In genomic region chr9:42942148-42942547, GRCm38 (mm10) we compare ENCODE assay signal across 22 mouse cellular contexts. TPM values are rescaled to one million over a fixed set of nuclear protein-coding genes. Genes with fewer than 3 reads are reported as not detected.
DNase-seq lines count a peak whose midpoint lies in the region; ATAC-seq and TF ChIP-seq lines count a peak whose summit lies in the region.
"Had no signal": no experiment of that assay in that cellular context is flagged by ENCODE, and none has a peak within 500 bp of the region (broad histone marks: within the 10 kb centered on the region; RNA-seq: fewer than 3 reads in every experiment).

No protein-coding gene starts in this region.

- no peaks in the 10 kb centered on the region for H3K9me3 ChIP-seq in intestine, embryonic 15.5 days
- H3K9me3 ChIP-seq in intestine, postnatal 0 days (ENCODE audit: control insufficient read depth) = no peaks in the 10 kb centered on the region
- H3K9me3 ChIP-seq in neural tube, embryonic 12.5 days = no peaks in the 10 kb centered on the region
- no peaks in the 10 kb centered on the region for H3K9me3 ChIP-seq in hindbrain, embryonic 15.5 days
- no peaks in the 10 kb centered on the region for H3K9me3 ChIP-seq in neural tube, embryonic 14.5 days (ENCODE audit: control insufficient read depth, low read length)
- H3K9me3 ChIP-seq: heart, embryonic 13.5 days; midbrain, embryonic 12.5 days had no signal

- DNase-seq in neural tube, embryonic 10.5 days (ENCODE audit: extremely low spot score, low spot score) = no peak
- DNase-seq in thymus, postnatal 10 days (ENCODE audit: low spot score in 2 of 2) = no peak
- no peak for DNase-seq in retina, postnatal 1 day
- DNase-seq: adrenal gland, postnatal 10 days; cerebellum, adult 18-20 months; cerebellum, postnatal 36 days; heart, adult 11 months; heart, postnatal 4 days; kidney, adult 9 months; kidney, postnatal 4 days; thymus, postnatal 36 days had no signal

- H3K4me1 ChIP-seq in intestine, embryonic 15.5 days (replicated peaks) = peaks cover 20% of the 10 kb centered on the region
- no peaks in the 10 kb centered on the region for H3K4me1 ChIP-seq in intestine, postnatal 0 days (replicated peaks; ENCODE audit: control insufficient read depth, insufficient read depth, low read length)
- peaks cover 17% of the 10 kb centered on the region for H3K4me1 ChIP-seq in neural tube, embryonic 12.5 days
- peaks cover 35% of the 10 kb centered on the region for H3K4me1 ChIP-seq in hindbrain, embryonic 15.5 days (replicated peaks)
- peaks cover 3% of the 10 kb centered on the region; the same call in 1 of the 2 replicates for H3K4me1 ChIP-seq in neural tube, embryonic 14.5 days (ENCODE audit: control insufficient read depth, insufficient read depth, low read length)

- H3K27ac ChIP-seq in intestine, embryonic 15.5 days = no peak overlapping the region
- H3K27ac ChIP-seq in intestine, postnatal 0 days (ENCODE audit: low read depth, low read length) = no peak overlapping the region
- no peak overlapping the region for H3K27ac ChIP-seq in neural tube, embryonic 12.5 days
- H3K27ac ChIP-seq in hindbrain, embryonic 15.5 days (replicated peaks) = no peak overlapping the region
- H3K27ac ChIP-seq in neural tube, embryonic 14.5 days (ENCODE audit: low read depth, low read length) = no peak overlapping the region
- H3K27ac ChIP-seq: gastrocnemius, adult 2 months; heart, embryonic 13.5 days; liver, embryonic 14.5 days; midbrain, embryonic 12.5 days had no signal

- H3K4me3 ChIP-seq in intestine, embryonic 15.5 days (replicated peaks) = no peak overlapping the region
- H3K4me3 ChIP-seq in intestine, postnatal 0 days (ENCODE audit: low read depth, low read length) = no peak overlapping the region
- H3K4me3 ChIP-seq in neural tube, embryonic 12.5 days = no peak overlapping the region
- H3K4me3 ChIP-seq in hindbrain, embryonic 15.5 days = peak overlapping the region; percentile 78
- H3K4me3 ChIP-seq in neural tube, embryonic 14.5 days (ENCODE audit: low read depth, low read length) = peak overlapping the region; percentile 75; the same call in 1 of the 2 replicates
- H3K4me3 ChIP-seq: erythroblast, embryonic 14.5 days; gastrocnemius, adult 2 months; heart, embryonic 13.5 days had no signal

- H3K27me3 ChIP-seq in intestine, embryonic 15.5 days (replicated peaks) = 0 out of 2 replicates have a peak, but pooled peaks cover 3% of the 10 kb centered on the region
- peaks cover 7% of the 10 kb centered on the region; the same call in 1 of the 2 replicates for H3K27me3 ChIP-seq in intestine, postnatal 0 days (replicated peaks; ENCODE audit: control insufficient read depth, insufficient read depth, low read length)
- peaks cover 23% of the 10 kb centered on the region; the same call in 1 of the 2 replicates for H3K27me3 ChIP-seq in neural tube, embryonic 12.5 days (replicated peaks)
- H3K27me3 ChIP-seq in hindbrain, embryonic 15.5 days = peaks cover 6% of the 10 kb centered on the region; the same call in 1 of the 2 replicates
- no peaks in the 10 kb centered on the region for H3K27me3 ChIP-seq in neural tube, embryonic 14.5 days (ENCODE audit: control insufficient read depth, insufficient read depth, low read length)

- TF ChIP-seq CTCF in intestine, postnatal 0 days (IDR thresholded peaks at IDR 0.05; ENCODE audit: low read depth) = no peak

- H3K4me2 ChIP-seq in intestine, embryonic 15.5 days (replicated peaks) = 0 out of 2 replicates have a peak overlapping the region, but pooled peaks have one; percentile 95
- no peak overlapping the region for H3K4me2 ChIP-seq in intestine, postnatal 0 days (replicated peaks; ENCODE audit: low read depth)
- peak overlapping the region; percentile 97; the same call in 1 of the 2 replicates for H3K4me2 ChIP-seq in neural tube, embryonic 12.5 days (replicated peaks)
- peak overlapping the region; percentile 90 for H3K4me2 ChIP-seq in hindbrain, embryonic 15.5 days
- H3K4me2 ChIP-seq in neural tube, embryonic 14.5 days (ENCODE audit: low read depth, low read length) = peak overlapping the region; percentile 84

- ATAC-seq in intestine, embryonic 15.5 days = no peak
- no peak for ATAC-seq in intestine, postnatal 0 days
- ATAC-seq in neural tube, embryonic 12.5 days (ENCODE audit: low FRiP score, low read depth) = no peak
- no peak for ATAC-seq in hindbrain, embryonic 15.5 days (ENCODE audit: low FRiP score, low read depth)
- ATAC-seq in neural tube, embryonic 14.5 days (ENCODE audit: low read depth) = no peak

- H3K9ac ChIP-seq in intestine, embryonic 15.5 days = no peak overlapping the region
- H3K9ac ChIP-seq in intestine, postnatal 0 days (ENCODE audit: low read depth, low read length) = no peak overlapping the region
- no peak overlapping the region for H3K9ac ChIP-seq in neural tube, embryonic 12.5 days
- no peak overlapping the region for H3K9ac ChIP-seq in hindbrain, embryonic 15.5 days
- no peak overlapping the region for H3K9ac ChIP-seq in neural tube, embryonic 14.5 days (replicated peaks; ENCODE audit: low read depth, low read length)
- H3K9ac ChIP-seq: heart, embryonic 13.5 days; liver, embryonic 14.5 days; midbrain, embryonic 12.5 days had no signal

- no peaks in the 10 kb centered on the region for H3K36me3 ChIP-seq in intestine, embryonic 15.5 days
- no peaks in the 10 kb centered on the region for H3K36me3 ChIP-seq in intestine, postnatal 0 days (ENCODE audit: control insufficient read depth, insufficient read depth)
- no peaks in the 10 kb centered on the region for H3K36me3 ChIP-seq in neural tube, embryonic 12.5 days
- no peaks in the 10 kb centered on the region for H3K36me3 ChIP-seq in hindbrain, embryonic 15.5 days
- no peaks in the 10 kb centered on the region for H3K36me3 ChIP-seq in neural tube, embryonic 14.5 days (ENCODE audit: control insufficient read depth, insufficient read depth, low read length)
- H3K36me3 ChIP-seq: heart, embryonic 13.5 days; midbrain, embryonic 12.5 days had no signal

- WGBS in intestine, embryonic 15.5 days = 56% methylated on average over 4 of the region's 4 CpGs
- WGBS in intestine, postnatal 0 days = 54% methylated on average over 4 of the region's 4 CpGs
- 49% methylated on average over 4 of the region's 4 CpGs for WGBS in neural tube, embryonic 12.5 days
- 53% methylated on average over 4 of the region's 4 CpGs for WGBS in hindbrain, embryonic 15.5 days
- WGBS in neural tube, embryonic 14.5 days = 58% methylated on average over 4 of the region's 4 CpGs

RNA-seq across cellular contexts. Expression of gene Grik4, which starts 2.1 kb away (rescaled TPM):
- polyA plus RNA-seq in intestine, embryonic 15.5 days (2015; fragmentation: Nextera tagmentation; extraction: Ambion mirVana) = 1.7 and 1.8 TPM in 2 replicates
- polyA plus RNA-seq in intestine, postnatal 0 days (2015; fragmentation: Nextera tagmentation; extraction: Ambion mirVana) = 0.63 and 0.68 TPM in 2 replicates
- 5.1 and 5.5 TPM in 2 replicates for polyA plus RNA-seq in neural tube, embryonic 12.5 days (2016; fragmentation: Nextera tagmentation; extraction: Ambion mirVana)
- polyA plus RNA-seq in hindbrain, embryonic 15.5 days (2015; fragmentation: Nextera tagmentation; extraction: Ambion mirVana) = 10.4 and 13.2 TPM in 2 replicates
- 5.2 and 5.6 TPM in 2 replicates for polyA plus RNA-seq in neural tube, embryonic 14.5 days (2014; fragmentation: Nextera tagmentation; extraction: Ambion mirVana)
- polyA plus RNA-seq: C2C12; erythroblast, embryonic 14.5 days had no signal

Comparison
In these comparisons a context has a peak if more than half of its experiments do, and no peak if none do; other contexts are left out.
1. H3K4me3 ChIP-seq: peak in hindbrain, embryonic 15.5 days (single experiment) and neural tube, embryonic 14.5 days (single experiment); none in intestine, embryonic 15.5 days (single experiment), intestine, postnatal 0 days (single experiment) and neural tube, embryonic 12.5 days (single experiment).